Mouse (Mus musculus): ENCODE results near the gene Rtl6. TPM values are rescaled to one million over a fixed set of nuclear protein-coding genes. Genes with fewer than 3 reads are reported as not detected.

Rtl6 gene
- total RNA-seq, 2 experiments from 2014 or later, result 1.7 to 2.2 TPM

DNA sequence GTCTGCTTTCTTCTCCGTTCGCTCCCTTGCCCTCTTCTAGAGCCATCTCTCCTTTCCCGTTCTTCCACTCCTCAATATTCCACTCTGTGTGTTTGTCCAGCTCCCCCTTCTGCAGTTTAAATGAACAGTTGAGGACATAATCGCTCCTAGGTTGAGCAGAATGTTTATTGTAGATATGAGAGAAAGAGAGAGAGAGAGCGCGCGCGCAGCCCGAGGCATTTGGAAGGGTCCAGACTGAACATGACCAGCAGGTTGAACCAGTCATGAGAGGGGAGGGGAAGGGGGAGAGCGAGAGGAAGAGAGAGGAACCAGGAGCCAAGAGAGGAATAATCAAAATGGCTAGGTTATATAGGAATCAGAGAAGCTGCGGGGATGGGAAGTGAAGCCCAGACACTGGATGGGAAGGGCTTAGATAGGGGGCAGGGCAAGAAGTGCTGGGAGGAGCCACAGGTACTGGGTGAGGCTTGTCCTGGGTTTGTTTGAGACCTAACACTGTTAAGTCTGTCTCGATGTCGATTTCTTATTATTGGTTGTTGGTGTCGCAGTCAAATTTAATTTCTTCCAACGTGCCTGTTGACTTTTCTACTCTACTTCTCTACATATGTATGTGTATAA lies 18.5 kb downstream of the Rtl6 start:
- ATAC-seq (ENCODE audit: poor library complexity, severe bottlenecking), result no peak

DNA sequence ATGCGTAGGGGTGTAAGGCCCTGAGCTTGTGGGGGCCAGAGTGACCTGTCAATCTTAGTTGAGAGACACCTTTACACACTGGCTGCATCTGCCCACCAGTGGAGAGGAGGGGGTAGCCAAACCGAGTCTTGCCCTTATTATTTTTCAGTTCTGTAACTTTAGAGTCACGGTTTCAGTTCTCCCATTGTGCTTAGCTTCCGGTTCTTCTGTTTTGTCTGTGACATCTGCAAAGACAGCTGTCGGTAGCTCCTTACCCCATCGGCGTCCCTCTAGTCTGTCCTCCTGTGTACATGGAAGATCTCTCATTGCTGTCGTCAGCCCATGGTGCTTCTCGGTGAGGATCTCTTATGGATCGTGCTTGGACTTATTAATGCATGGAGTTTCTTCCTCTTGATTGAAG lies 20.5 kb downstream of the Rtl6 start:
- ATAC-seq (ENCODE audit: poor library complexity, severe bottlenecking), result peak; percentile 72

DNA sequence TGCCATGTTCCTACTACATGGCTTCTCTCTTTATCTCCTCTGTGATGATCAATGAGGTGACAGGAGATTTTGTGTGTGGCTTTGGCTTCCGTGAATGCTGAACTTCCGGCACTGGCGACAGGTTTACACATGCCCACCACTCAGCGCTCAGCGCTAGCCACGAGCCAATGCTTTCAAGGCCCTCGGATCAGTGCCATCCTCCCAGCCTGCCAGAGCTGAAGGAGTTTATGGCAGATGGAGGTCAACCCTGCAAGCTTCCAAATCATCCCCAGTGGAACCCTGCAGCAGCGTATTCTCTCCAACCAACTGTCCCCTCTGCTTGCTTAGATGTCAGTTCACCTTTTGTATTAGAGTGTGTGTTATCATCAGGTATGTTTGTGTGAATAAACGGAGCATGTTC lies 21.0 kb downstream of the Rtl6 start:
- ATAC-seq (ENCODE audit: poor library complexity, severe bottlenecking), result no peak

DNA sequence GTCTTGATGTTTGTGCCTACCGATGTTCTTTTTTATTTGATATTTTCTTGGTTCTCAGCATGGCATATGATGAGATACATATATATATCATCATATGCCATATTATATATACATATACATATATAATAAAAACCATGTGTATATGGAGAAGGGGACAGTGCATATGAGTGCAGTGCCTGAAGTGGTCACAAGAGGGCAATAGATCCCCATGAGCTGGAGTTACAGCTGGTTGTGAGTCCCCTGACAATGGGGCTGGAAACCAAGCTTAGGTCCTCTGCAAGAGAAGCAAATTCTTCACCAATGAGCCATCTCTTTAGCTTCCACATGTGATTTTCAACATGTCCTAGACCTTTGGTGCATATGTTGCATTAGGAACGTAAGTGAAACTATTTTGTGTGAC lies 21.7 kb downstream of the Rtl6 start:
- no peak for ATAC-seq (ENCODE audit: poor library complexity, severe bottlenecking)

DNA sequence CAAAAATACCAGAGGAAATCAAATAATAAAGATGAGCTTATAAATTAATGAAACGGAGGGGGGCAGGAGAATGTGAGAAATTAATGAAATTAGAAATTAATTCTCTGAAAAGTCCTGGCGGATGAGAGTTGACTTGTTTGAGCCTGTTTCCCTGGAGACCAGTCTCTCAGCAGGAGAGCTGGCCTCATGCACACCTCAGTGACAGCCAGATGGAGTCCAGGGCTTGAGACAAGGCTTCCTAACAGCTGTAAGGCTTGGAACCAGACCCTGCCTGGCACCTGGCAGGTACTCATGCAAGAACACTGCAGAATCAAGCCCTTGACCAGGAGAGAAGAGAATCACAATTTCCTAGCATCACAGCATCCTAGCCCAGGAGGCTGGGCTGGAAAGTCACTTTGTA lies 25.4 kb downstream of the Rtl6 start:
- ATAC-seq (ENCODE audit: poor library complexity, severe bottlenecking), result no peak

DNA sequence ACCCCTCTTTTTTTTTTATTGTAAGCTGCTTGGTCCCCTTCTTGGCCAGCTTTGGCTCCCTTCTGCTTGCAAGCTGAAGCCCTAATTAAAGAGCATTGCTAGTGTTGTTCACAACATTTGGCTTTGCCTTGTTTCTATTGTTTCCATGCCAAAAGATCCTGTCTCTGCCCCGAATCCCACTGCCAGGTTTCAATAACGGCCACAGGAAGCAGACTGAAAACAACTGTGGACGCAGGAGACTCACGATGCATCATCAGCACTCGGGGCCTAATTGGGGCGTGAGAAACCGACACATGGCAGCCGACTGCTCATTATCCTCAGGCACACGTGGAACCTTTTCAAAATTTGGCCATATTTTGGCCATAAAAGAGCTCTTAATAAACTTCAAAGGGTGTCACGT lies 26.1 kb downstream of the Rtl6 start:
- no peak for ATAC-seq (ENCODE audit: poor library complexity, severe bottlenecking)

DNA sequence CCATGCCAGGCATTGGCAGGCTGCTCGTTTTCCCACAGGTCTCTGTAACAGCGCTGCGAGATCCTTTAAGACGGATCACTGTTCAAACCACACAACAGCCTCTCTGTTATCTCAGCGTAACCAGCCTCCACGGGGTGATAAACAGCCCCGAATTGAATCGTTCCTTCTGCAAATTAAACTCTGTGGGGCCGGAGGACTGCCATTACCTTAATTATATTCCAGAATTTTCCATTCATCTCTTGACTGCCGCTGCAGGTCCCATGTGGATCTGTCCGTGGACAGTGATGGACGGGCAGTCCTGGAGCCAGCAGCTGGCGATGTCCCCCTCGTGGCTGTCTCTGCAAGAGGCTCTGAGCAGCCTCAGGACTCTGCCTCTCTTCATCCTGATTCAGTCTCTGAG lies 30.7 kb downstream of the Rtl6 start:
- ATAC-seq (ENCODE audit: poor library complexity, severe bottlenecking), result no peak

DNA sequence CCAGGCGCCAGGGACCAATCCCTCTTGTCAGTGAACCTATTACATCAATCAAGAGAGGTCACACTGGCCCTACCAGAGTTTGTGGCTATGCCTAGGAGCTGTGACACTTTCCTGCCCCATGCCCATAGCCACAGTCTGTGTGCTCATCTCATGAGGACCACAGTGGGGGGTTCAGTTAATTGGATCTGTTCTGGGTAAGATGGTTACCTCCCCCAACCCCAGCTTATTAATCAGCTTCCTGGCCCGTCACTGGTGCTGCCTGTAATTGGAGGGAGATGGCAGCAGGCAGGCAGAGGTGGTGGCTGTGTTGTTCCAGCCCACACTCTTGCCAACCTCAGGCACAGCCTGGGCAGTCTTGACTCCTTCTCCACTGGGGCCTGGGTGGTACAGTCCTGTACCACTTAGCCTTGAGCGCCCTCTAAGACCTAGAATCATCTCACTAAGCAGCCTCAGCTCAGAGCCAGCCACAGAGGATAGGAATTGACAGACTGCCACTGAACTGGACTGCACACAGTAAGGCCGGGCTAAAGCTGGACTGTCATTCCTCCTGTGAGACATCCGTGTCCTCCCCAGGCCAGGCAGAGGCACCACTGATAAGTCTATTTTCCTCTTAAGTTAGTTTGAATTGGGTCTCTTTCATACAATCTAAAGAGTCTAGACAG lies 32.3 kb downstream of the Rtl6 start:
- no peak for ATAC-seq (ENCODE audit: poor library complexity, severe bottlenecking)

DNA sequence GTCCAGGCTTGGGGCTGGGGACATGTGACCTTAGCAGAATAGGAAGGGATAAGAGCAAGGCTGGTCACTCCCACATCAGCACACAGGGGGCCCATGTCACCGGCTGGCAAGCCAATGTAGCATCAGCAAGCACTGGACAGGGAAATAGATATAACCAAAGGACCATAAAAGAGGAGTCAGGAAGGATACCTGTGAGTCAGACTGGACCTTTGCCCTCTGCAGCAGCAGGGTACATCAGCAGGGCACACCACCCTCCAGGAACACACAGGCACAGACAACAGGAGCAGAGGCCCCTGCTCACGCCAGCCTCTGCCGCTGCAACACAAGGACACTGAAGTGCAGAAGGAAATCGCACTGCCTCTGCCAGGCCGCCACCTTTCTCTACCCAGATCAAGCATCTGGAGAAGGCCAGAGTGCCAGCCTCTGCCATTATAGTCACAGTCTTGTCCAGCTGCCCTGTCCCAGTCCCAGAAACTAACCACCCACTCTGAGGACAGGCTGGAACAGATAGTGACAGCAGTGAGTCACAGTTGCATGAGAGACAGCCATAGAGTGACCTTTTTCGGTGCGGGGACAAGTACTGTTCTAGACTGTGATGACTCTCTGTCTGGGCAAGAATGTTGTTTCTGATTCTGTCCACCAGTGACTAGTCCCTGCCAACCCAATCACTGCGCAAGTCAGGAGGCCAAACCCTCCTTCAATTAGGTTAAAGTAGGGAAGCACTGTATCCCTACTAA lies 34.5 kb downstream of the Rtl6 start:
- ATAC-seq (ENCODE audit: poor library complexity, severe bottlenecking), result no peak

DNA sequence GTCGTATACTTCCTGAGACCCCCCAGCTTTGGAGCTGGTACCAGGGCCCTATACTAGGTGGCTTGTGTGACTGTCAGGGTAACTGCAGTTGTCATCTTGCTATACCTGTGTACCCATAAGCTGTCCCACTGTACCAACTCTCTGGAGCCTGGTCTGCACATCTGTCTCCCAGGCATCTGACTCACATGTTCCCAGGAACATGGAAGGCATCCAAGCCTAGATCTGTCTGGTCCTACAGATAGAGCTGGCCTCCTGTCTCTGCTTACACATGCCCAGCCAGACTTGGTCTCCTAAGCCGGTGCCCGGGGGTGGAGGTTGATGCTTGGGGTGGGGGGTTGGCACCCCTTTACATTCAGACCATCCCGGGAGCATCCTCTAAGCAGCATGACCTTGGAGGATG lies 36.1 kb downstream of the Rtl6 start:
- ATAC-seq (ENCODE audit: poor library complexity, severe bottlenecking), result no peak

DNA sequence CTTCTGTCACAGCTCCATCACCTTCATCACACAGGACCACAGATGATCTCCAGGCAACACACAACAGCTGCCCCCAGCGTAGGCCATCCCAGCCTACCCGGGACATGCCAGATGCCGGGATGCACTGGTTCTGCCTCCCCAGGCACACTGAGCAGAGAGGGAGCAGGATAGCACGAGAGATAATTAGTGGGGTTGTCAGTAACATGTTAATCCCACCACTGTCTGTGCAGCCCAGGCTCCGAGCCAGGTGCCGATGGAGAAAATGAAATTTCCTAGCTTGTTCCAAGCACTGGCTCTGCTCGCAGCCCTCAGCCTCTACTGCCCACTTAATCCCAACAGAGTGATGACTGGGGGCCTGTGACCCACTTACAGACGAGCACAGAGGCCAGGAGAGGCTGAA lies 39.1 kb downstream of the Rtl6 start:
- ATAC-seq (ENCODE audit: poor library complexity, severe bottlenecking), result no peak

DNA sequence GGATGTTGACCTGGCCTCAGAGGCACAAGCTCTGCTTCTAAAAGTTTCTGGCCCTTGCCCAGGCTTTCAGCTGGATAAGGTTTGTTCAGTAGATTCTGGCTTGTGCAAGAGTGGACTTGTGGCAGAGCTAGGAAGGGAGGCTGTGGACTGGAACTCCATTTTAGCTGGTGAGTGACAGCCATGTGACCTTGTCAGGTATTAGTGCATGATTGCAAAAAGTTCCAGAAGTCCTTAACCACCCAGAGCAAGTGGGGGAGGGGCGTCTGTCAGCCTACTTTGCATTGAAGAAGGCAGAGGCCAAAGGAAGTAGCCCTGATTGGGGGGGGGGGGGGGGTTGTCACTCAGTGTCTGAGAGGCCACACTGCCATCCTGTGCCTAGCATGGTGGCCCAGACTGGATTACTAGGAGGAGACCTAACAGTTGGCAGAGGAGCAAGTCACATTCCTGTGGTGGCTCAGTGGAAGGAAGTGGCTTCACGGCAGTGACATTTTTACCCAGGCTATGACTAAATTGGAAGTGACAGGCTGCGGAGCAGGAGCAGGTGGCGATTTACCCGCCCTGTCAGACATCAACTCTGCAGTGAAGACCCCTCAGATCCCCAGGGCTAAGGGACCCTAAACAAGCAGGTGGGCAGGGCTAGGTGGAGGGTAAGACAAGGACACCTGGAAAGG lies 44.9 kb downstream of the Rtl6 start:
- no peak for ATAC-seq (ENCODE audit: poor library complexity, severe bottlenecking)

DNA sequence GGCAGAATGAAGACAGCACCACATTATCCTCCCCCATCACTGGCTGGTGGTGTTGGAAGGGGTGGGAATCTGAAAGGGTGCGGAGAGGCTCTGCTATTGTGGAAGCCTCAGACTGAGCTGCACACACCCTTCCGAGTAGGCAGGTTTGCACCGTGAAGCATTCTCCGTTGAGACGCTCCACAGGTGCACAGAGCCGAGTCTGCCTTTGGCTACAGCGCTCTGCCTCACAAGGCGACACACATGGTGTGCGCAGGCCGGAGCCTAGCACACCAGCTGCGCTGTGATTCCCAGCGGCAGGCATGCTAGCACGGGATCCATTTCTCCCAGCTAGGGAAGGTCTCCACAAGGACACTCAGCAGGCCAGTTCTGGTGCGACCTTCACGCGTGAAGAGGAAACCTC lies 47.6 kb downstream of the Rtl6 start:
- ATAC-seq (ENCODE audit: poor library complexity, severe bottlenecking), result no peak

DNA sequence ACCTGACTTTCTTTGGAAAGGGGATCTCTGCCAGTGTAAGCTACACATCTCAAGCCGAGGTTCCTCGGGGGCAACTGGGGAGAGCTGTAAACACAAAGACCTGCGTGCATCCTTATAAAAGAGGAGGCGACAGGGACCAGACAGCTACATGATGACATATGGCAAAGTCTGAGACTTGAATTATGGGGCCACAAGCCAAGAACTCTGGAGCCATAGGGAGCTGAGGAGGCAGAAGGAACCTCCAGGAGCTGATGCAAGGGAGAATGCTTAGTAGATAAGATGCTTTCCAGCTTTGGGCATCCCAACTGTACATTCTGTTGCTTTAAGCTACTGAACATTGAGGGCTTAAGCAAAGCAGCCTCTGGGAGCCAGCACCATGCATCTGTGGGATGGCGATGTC lies 48.5 kb downstream of the Rtl6 start:
- no peak for ATAC-seq (ENCODE audit: poor library complexity, severe bottlenecking)

DNA sequence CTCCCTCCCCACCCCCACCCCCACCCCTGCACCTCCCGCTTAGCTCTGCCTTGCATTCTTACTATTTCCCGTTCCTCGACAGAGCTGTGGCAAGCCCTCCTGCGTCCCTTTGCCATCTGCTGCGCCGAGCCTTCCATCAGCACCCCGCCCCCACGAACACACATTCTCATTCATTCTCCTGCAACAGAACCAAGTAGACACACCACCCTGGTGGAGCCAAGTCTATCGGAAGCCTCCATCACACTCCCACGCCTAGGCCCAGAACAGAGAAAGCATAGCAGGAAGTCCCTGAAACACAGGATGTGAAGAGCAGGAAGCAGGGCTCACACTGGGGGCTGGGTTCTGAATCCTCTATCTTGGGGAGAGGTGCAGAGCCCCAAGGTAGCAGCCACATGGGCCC lies 51.6 kb downstream of the Rtl6 start:
- ATAC-seq (ENCODE audit: poor library complexity, severe bottlenecking), result no peak

DNA sequence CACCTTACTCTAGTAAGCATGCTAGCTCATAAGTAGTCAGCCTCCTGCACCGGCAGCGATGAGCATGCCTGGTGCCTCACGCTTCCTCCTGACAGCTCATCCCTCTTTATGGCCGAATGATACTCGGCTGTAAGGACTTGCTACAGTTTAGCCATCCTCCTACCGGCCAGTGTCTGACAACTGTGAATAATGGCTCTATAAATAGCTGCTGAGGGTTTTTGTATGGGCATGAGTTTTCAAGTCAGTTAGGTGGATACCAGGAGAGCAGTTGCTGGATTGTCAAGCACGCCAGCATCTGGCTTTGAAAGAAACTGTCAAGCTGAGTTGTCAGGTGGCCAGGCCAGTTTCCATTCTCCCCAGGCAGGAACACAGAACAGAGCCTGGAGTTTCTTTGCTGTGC lies 52.7 kb downstream of the Rtl6 start:
- ATAC-seq (ENCODE audit: poor library complexity, severe bottlenecking), result no peak

Other genes starting within 250 kb of the Rtl6 start
- gene Parvg, start 233.8 kb downstream of the Rtl6 start, total RNA-seq (2015), result 54.9 and 59.6 TPM in 2 replicates
- gene Parvg, start 233.8 kb downstream of the Rtl6 start, total RNA-seq (2017), result 147 and 225 TPM in 2 replicates
- gene Shisal1, start 110.7 kb downstream of the Rtl6 start, total RNA-seq (2015), result not detected in 2 replicates
- not detected in 2 replicates for gene Shisal1, start 110.7 kb downstream of the Rtl6 start, total RNA-seq (2017)
- gene Prr5, start 111.8 kb upstream of the Rtl6 start, total RNA-seq (2015), result 5.6 and 6.4 TPM in 2 replicates
- gene Prr5, start 111.8 kb upstream of the Rtl6 start, total RNA-seq (2017), result 4.4 and 5.4 TPM in 2 replicates
- gene Arhgap8, start 162.2 kb upstream of the Rtl6 start, total RNA-seq (2015), result not detected in 2 replicates
- not detected in 2 replicates for gene Arhgap8, start 162.2 kb upstream of the Rtl6 start, total RNA-seq (2017)